Mouse (Mus musculus): ENCODE data around the gene Vegfb.
"Not testable (repeated sequence)": the region's sequence is repeated elsewhere in the genome, so short reads cannot be mapped to it uniquely, and the experiment has no call there.

Vegfb gene

DNA sequence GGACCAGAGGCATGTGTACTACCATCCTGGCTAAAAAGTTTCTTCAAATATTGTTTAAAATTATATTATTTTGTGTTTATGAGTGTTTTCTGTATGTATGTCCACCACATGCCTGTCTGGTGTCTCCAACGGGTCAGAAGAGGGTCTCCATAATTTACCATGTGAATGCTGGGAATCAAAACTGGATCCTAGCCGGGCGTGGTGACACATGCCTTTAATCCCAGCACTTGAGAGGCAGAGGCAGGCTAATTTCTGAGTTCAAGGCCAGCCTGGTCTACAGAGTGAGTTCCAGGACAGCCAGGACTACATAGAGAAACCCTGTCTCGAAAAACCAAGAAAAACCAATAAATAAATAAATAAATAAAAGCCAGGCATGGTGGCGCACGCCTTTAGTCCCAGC lies 3.7 kb upstream of the Vegfb start:
- not testable (repeated sequence) for DNase-seq

DNA sequence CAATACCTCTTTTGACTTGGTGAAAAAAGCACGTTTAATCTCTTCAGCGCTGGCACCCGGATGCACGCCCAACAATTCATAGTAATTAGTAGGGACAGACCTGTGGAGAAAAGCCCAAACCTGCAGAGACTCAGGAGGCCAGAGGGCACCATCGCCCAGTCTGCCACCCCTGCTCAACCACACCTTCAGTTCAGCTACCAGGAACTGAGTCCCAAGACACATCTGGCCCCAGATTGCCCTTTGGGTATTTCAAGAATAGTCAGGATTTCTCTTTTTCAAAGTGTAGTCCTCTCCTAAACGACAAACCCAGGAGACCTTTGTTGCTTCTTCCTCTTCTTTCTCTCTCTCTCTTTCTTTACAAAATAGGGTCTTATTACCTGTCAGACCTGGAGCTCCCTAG lies 3.3 kb upstream of the Vegfb start:
- DNase-seq = no peak

DNA sequence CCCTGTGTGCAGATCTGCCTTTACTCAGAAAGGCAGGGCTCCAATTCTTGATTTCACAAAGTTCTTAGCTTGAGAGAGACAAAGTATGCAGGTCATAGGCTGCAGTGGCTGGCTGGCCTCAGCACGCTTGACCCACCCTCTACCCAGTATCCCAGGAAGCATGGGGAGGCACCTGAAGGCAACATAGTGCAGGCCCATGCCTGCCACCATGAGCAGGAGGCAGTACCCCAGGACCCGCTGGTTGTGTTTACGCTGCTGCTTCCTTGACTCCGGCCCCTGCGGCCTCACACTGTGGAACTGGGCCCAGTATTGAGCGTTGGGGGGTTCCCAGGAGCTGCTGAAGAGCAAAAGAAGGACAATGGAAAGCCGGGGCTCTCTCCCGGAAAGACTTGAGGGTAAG lies 1.8 kb upstream of the Vegfb start:
- no peak for DNase-seq

DNA sequence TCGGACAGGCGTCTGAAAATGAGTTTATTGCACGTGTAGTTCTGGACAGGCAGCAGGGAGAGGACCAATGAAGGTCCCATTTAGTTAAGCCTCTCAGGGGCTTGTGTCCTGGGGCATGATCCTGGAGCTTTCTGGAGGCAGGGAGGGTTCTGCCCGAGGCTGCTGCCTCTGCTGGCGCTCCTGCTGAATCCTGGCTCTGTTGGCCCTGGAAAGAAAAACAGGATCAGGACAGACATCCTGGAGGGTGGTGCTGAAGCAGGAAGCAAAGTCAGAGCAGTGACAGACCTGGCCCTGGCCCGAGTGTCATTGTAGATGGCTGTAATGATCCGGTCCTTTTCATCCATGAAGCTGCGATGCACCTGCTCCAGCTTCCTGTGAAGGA lies 444 bp upstream of the Vegfb start:
- no peak for DNase-seq

DNA sequence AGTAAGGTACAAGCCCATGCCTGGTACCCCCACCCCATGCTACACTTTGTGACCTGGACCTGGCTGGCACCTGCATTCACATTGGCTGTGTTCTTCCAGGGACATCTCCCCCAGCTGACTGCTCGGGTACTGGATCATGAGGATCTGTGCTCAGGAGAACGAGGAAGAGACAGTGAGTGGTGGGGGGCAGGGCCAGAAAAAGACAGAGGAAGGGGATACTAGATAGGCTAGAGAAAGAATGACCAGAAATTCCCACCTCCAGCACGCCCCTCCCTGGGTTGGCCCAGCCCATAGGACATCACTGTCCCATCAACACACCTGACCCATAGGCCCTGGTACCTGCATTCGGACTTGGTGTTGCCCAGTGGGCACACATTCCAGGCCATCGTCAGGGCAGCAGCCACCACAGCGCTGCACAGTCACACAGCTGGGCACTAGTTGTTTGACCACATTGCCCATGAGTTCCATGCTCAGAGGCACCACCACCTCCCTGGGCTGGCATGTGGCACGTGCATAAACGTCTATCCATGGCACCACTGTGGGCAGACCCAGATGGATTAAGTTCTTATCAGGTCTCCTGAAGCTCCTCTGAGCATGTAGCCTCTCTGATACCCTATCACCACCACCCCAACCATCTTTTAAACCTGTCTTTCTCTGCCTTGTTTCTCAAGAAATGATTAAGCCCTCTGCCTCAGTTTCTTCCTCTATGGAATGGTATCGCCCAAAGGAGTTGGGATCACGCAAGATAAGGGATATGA lies 1.3 kb downstream of the Vegfb start:
- DNase-seq = no peak

DNA sequence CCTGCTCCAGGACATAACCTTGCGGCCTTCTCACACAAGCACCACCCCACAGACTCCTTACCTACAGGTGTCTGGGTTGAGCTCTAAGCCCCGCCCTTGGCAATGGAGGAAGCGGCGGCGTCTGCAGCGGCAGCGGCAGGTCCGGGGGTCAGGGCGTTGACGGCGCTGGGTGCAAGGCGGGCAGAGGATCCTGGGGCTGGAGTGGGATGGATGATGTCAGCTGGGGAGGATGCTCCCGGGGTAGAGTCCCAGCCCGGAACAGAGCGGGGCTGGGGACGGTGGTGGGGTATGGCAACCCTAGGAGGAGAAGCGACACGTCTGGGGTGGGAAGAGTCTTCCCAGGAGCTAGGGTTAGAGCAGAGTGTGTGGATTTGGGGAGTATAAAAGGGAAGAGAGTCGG lies 2.2 kb downstream of the Vegfb start:
- DNase-seq = no peak

DNA sequence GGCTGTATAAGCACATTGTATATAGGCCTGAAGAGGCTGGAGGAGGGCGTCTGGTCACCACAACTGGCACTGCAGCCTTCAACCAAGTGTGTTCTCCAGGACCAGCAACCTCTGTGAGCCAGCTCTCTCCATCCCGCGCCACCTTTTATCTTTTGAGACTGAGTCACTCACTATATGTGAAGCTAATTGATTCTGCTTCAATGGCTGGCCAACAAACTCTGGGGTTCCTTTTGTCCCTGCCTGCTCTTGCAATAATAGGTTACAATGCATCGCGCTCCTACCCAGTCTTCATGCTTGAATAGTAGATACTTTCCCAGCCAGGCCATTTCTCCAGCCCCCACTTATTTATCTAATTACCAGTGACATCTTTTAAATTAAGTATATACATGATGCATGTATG lies 3.8 kb downstream of the Vegfb start:
- DNase-seq = peak; percentile 44

DNA sequence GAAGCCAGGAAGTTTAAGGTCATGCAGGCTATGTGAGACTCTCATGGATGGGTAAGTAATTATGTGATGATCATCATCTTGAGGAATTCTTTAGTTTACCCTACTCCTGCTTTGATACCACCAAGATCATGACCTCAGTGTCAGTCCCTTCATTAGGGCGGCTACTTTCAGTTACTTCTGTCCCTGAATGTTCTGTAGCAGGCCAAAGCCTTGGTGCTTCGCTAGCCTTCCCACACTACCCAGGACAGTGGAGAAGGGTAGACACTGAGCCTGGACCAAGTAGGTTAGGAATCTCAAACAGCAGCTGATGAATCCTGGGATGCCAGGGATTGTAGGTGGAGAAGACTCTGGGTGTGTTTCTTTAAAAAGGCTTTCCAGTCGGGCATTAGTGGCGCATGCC lies 6.0 kb downstream of the Vegfb start:
- DNase-seq = no peak

DNA sequence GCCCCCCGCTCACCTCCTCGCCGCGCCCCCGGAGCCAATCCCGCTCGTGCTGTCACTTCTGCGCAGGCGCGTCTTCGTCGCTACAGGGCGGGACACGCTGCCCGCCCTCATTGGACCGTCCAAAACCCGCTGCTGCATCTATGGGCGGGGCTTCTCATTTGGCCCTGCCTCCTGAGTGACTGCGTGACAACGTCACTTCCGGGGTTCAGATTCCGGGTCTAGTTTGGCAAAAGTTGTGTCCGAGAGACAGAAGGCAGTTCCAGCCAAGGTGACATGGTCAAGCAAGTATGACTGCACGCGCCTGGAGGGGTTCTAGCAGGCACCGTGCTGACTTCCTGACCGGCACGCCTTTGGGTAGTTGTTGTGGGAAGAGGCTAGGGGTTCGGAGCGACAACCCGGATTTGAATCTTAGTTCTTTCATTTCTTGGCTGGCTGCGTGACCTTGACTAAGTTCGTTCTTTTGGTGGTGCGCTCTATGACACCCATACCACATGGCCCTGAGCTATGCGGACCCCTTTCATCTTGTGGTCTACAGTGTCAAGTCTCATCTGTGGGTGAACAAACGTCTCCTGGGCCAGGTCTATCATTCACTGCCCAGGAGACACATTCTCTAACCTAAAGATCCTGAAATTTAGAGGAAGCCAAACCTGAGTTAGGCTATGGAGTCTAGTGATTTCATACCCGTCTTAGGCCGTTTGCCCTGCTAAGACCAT lies 6.9 kb downstream of the Vegfb start, which contains the start of gene Fkbp2:
Fkbp2 (minus strand) TSS at position 121 of the 713 bp plus-strand sequence.
- peak; percentile 99 for DNase-seq

DNA sequence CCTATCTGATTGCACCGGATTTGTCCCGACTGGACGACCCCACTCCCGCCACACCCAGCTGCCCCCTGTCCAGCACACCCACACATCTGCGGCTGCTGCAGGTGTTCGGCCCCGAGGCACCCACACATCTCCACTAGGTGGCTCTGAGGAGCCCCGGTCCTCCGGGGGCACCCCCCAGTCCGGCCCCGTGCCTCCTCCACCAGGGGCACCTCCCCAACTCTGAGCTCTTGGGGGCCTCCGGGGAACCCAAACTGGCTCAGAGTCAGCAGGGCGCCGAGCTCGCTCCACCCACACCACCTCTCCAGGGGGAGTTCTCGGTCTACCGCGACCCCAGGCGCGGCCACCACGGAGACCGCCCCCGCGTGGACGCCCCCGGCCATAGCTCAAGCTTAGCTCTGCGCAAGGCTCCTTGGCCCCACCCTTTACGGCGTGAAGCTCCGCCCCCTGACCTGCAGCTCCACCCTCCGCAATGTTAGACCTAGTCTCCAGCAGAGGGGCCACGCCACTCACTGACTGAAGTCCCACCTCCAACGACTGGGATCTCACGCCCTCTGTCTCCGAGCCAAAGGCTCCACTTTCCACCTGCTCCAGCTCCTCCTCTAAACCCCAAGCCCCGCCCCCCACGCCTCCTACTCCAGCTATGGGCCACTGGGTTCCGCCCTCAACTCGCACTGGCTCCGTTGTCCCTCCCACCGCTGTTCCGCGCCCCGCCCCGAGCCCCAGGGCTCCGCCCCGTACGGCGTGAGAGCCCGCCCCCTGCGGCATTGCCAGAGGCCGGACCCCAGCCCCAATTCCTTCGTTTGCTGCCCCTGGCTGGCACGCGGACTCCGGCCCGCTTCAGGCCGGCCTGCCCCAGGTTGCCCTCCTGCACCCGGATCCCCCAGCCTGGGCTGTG lies 7.7 kb downstream of the Vegfb start:
- DNase-seq = peak; percentile 100

DNA sequence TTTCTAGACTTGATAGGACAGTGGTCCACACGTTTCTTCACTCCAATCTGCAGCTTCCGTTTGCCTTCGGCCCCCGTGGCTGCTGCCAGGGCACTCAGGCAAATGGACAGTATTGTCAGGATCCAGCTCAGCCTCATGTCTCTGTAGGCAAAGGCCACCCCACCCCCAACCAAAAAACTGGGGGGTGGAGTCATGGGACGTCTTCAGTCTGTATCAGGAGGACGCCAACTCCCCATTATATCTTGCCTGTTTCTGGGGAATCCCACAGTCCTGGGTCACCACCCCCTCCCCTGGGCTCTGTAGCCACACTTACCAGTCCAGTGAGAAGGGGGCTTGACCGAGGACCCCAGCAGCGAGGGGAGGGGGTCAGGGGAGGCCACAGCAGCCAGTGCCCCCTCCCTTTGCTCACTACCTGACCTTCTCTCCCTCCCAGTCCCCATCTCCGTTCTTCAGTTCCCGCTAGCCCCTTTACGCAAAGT lies 8.4 kb downstream of the Vegfb start:
- DNase-seq = no peak

DNA sequence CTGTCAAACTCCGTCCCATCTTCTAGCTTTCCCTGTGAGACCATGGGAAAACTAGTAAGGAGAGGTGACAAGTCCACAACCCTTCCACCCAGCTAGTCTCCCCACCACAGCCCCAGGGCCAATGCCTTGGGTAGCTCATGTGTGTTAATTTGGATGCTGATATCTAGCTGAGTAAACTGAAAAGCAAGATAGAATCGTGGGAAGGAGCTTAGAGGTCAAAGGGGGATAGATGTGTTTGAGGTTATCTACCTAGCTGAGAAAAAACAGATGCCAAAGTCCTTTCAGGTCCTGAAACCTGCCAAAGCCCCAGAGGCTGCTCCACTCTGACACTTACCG lies 8.8 kb downstream of the Vegfb start:
- DNase-seq = no peak

DNA sequence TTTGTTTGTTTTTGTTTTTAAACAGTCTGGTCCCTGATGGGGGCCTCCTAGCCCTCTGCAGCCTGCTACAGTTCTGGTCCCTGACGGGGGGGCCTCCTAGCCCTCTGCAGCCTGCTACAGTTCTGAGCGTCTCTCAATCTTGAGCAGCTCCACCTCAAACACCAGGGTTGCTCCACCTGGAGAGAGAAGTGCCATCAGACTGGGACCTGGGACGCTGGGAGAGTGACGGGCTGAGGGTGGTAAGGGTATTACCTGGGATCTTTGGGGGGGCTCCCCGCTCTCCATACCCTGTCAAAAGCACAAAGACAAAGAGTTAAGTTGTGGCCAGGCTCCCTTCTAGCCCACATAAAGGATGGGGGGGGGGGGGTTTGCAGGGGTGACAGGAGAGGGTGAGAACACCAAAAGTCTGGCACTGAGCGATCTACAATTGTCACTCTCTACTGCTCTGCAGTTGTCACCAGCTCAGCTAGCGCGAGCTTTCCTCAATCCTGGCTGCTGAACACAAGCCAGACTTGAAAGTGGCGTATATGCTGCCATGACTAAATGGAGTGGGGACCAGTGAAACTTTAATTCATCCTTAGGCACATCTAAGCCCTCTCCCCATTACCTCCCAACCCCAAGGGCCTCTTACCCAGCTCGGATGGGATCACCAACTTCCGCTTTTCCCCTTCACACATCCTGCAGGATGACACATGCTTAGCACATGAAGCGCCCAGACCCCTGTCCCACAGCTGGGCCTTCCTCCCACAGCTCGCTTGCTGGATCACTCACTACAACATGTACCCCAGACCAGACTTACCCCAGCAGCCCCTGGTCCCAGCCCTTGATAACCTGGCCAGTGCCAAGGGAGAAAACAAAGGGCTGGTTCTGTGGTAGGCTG lies 9.5 kb downstream of the Vegfb start:
- DNase-seq = no peak

DNA sequence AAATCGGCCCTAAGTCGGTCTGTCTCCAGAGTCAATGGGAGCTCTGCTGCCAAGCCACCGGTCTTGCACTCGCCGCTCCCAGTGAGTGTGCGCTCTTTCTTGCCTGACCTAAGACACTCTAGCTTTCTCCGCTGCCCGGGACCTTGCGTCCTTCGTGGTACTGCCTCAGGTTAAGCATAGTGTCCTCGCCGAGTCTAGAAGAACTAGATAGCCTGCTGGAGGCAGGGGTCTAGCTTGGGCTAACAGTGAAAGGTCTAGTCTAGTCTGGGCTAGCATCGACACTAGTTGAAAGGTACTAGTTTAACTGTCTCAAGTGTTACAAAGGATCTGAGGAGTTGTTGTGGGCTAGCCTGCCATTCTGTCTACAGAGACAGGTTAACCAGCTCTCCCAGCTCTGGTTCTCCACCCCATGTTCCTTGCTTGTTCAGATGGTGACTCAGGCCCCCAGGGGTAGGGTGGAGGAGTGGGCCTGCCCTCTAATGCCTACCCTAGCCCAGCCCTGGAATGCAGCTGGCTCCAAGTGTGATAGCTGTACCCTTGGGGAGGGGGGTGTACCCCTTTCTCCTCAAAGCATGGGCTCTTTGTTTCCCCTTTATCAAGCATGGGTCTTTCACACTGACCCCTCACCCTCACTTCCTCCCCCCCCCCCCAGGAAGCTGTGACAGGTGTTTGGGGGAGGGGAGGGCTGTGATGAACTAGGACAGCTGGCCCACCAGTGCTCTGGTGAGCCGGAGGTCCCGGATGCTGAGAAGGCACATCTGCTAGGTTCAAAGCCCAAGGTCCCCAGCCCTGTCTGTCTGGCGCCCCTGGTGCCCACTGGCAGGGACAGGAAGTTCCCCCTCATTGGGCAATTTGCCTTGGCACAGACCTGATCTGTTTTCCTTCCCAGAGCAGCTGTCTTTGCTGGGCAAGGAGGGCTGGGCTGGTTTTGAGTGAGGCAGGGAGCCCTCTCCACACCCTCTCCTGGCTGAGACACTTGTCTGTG lies 11.6 kb downstream of the Vegfb start, which contains the start of gene Plcb3:
Plcb3 (minus strand) TSS at position 934 of the 985 bp plus-strand sequence.
- DNase-seq = peak; percentile 94

DNA sequence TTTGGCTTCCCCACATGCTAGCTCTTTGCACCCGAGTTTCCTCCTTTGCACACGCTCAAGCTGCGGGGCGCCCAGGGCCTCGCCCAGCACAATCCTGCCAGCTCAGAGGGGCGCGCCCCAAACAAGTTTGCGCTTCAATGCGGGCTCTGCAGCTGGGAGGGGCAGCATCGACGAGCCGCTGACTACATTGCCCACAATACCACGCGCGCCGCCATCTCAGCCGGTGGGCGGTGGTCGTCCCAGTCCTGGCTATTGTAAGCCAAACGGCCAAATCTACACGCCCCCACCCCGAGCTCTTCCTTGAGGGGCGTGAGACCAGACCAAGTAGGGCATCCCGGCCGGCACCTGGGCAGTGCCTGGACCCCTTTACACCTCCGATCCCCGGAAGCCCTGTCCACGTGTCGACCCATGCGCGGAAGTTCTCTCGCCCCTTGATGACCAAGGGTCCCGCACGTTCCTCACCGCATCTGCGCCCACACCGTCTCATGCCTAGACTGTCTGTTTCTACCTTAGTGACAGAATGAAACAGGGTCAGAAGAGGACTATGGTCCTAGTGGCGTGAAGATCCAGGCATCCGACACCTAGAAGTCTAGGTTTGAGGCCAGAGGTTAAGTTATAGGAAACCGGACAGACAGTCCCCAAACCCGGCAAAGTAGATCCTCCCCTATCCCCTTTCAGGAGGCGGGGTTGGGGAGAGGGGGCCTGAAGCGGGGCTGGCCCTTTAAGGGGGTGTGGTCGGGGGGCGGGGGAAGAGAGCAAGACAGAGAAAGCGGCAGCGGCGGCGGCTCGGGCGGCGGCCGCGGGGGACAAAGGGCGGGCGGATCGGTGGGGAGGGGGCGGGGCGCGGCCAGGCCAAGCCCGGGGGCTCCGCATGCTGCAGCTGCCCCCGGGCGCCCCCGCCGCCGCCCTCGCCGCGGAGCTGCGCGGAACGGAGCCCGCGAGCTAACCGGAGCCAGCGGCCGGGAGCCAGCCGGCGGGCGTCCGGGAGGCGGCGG lies 12.9 kb downstream of the Vegfb start, which contains the start of gene Ppp1r14b:
Ppp1r14b (plus strand) TSS at position 758 of the 995 bp plus-strand sequence.
- DNase-seq = peak; percentile 93

DNA sequence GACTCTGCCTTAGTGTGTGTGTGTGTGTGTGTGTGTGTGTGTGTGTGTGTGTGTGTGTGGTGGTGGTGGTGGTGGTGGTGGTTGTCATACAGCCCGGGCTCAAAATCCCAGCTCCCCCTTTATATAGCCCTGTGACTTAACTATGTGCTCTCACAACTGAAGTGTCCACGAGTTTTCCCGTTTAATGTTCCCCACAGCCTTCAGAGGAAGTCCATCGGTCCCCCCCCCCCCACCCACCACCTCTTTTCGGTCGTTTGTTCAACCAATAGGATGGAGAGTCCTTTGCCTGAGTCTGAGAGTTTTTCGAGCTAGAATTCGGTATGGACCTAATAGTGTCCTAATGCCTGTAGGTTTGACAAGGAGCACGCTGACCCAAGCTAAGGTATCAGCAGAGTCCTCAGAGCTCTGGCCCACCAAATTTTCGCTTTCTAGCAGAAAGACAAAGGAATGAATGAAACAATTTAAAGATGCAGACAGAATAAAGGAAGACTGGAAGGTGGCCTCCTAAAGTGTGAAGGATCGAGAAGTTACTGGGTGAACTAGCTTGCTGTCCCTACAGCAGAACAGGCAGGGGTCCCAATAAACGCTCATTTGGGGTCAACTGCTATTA lies 13.8 kb downstream of the Vegfb start:
- no peak for DNase-seq

DNA sequence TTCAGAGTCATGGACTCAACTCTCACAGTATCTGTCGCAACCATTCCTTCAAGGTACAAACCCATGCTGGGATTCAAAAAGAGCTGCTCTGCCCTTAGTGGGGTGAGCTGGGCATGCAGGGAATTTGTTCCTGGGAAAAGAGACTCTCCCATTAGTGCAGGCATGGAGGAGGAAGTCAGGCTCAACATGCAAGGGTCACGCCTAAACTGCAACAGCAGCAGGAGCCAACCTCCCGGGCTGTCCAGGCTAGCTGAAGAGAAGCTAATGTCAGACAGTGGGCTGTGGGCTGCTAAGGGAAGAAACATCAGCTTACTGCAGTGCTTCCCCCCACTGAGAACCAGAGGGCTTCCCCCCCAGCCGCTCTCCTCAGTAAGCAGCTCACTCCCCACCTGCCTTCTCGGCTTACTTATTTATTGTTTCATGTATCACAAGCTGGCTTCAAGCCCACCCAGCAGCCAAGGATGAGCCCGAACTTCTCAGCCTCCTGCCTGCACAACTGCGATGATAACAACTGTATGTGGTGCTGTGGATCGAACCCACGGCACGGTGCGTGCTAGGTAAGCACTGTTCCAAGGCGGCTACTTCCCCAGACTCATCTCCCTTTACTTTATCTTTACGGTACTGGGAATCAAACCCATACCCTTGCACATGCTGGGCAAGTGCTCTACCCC lies 15.1 kb downstream of the Vegfb start:
- DNase-seq = no peak

DNA sequence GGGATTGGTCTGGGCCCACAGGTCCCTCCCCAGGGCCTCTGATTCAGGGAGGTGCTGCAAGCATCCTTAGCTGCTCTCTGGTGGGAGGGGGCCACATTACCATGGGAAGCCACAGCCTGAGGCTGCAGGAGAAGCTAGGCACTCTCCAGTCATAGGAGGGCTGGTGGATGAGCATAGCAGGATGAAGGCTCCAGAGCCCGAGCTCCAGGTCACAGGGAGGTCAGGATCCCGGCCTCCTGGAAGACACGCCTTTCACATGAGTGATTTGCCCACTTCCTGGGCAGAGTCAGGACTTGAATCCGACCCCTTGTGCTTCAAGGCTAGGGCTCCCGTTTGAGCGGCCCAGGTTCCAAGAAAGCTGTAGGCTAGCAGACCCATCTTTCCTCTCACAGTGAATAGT lies 15.8 kb downstream of the Vegfb start:
- DNase-seq = no peak

Measured in retina, postnatal 1 day (tissue).